Mouse (Mus musculus): ENCODE results near the gene Lenep. TPM values are rescaled to one million over a fixed set of nuclear protein-coding genes. Genes with fewer than 3 reads are reported as not detected.

Gene Lenep
- total RNA-seq, 2 experiments from 2014 or later: 4.2 to 5.3 TPM

DNA sequence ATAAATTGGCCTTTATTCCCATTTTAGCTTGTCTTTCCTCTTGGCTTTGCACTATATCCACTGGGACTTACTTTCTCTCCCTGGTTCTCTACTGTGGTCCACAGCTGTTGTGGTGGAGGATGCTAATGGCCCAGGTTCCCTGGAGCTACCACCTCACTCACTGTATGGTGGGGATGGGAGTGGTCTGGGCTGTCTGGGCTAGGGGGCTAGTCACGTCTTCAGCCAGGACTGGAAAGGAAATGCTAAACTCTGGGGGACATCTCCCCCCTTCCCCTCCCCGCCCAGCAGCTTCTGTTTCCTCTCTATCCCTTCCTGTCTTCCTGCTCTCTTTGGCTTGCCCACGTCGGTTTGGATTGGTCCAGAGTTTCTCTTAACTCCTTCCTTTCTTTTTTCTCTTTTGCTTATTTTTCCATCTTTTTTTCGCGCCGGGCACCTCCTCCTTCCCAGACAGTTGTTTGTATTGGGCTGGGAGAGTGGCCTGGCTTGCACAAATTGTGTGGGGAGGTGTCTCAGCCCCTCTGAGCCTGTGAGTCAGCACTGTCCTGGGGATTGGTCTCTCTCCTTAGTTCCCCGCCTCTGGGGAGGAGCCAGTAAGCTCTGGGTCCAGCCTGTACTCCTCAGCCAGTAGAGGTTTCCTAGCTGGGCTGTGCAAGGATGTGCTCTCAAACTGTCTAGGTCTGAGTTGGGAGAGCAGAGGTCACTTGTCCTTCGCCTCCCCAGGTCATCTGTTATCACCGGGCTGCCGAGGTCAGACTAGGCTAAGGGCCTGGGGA lies 18.6 kb upstream of the Lenep start:
- peak; percentile 63 to 70 for DNase-seq (ENCODE audit: low spot score in 2 of 2)
- intact Hi-C loops (cut with DNase I): no loop called here

DNA sequence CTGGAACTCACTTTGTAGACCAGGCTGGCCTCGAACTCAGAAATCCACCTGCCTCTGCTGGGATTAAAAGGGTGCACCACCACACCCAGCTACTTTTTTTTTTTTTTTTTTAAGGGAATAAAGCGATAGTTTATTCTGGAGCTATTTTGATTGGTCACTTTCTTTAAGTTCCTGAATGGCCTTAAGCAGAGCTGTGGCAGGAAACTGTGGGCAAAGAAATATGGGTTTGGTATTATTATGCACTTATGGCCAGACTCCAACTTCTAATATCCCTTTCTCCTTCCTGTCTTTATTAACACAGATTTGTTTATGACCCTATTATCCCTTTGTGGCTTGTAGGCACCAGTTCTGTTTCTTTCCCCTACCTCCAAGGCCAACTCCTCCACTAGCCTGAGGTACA lies 17.8 kb upstream of the Lenep start:
- intact Hi-C loops (cut with DNase I): no loop called here
- DNase-seq (ENCODE audit: low spot score in 2 of 2): no peak

DNA sequence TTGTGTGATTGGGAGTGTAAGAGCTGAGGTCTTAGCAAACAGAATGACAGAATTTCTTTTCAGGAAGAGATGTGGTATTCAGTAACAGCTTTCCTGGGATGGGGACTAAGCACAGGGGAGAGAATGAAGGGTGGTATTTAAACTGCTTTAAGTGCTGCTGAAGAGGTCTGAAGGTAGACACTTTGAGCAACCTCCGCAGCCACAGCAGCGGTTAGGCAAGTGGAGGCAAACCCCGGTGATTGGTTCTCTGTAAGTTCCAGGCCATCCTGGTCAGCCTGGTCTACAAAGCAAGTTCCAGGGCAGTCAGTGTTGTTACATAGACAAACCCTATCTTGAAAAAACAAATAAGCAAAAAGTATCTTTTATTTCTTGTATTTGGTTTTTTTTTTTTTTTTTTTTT lies 17.4 kb upstream of the Lenep start:
- DNase-seq (ENCODE audit: low spot score in 2 of 2): no peak
- intact Hi-C loops (cut with DNase I): no loop called here

DNA sequence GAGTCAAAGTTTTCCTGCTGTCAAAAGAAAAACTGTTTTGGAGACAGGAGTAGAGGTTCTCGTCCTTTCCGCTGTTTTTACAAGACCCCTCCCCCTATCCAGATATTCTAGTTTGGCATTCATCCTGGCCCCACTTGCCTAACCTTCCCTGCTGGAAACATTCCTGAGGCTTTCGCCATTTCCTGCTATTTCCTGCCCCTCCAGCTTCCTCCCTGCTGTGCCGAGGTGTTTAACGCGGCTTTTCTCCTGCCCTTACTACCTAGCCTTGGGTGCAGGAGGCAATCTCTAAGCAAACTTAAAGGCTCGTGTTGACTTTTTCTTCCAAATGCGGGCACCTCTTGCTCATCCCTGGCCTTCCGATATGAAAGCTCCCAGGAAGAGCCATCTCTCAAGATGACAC lies 17.0 kb upstream of the Lenep start:
- intact Hi-C loops (cut with DNase I): no loop called here
- no peak for DNase-seq (ENCODE audit: low spot score in 2 of 2)

DNA sequence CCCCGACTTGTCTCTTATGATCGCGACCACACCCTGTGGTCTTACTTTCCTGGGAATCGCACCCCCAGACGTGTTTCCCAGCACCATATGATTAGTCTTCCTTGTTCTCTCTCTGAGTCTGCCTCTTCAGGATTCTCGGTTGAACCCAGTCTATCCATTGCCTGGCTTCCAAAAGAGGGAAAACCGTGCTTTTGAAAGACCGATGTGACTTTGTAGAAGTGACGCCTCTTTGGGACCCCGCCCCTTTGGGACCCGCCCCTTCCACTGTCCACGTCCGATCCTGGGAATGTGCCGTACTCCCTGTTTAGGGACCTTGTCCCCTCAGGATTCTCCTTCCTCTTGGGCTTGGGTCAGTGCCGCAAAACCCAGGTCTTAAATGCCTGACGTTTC lies 16.3 kb upstream of the Lenep start:
- intact Hi-C loops (cut with DNase I): no loop called here
- no peak for DNase-seq (ENCODE audit: low spot score in 2 of 2)

DNA sequence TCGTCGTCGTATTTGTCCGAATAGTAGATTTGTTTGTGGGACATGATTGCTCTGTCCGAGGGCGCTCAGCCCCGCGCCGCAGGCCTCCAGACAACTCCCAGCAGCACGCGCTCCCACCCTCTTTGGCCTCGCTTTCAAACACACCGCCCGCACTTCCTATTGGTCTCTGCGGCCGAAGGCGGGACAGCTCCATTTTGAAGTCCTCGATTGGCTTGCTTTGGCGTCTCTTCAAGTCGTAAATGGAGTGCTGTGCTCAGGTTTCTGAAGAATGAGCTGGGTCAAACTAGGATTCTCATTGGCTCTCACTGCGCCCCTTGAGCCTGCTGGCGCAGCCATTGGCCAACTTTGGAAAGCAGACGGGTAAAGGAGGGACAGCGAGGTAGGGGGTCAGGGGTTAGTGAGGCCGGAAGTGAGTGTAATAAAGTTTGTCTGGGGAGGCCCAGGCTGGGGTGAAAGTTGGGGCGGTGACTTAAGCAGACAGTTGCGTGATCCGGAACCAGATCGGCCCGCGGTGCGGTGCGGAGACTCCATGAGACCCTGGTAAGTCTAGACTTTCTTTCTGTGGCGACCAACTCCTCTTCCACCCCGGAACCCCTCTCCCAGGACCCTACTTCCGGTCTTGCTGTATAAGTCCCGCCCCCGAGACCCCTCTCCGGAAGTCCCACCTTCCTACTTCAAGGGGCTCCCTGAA lies 15.7 kb upstream of the Lenep start, which contains the start of the genes Cks1b and Shc1:
Cks1b (minus strand) TSS at position 214 of the 691 bp plus-strand sequence.
Shc1 (plus strand) TSS at position 274 of the 691 bp plus-strand sequence.
- peak; percentile 90 to 93 for DNase-seq (ENCODE audit: low spot score in 2 of 2)
- intact Hi-C loops (cut with DNase I): no loop called here

DNA sequence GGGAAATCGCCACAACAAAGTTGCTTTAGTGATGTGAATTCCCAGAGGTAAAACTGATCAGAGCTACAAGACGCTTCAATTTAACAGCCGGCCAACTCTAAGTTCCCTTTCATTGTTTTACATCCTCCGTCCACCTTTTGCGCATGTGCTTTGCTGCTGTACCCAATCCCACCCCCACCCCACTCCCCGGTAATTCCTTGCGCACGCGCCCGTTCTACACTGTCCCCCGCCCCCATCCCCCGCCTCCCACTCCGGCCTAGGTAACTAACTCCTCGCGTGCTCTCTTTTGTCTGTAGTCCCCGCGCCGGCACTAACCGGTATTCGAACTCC lies 15.2 kb upstream of the Lenep start:
- intact Hi-C loops (cut with DNase I): no loop called here
- no peak for DNase-seq (ENCODE audit: low spot score in 2 of 2)

DNA sequence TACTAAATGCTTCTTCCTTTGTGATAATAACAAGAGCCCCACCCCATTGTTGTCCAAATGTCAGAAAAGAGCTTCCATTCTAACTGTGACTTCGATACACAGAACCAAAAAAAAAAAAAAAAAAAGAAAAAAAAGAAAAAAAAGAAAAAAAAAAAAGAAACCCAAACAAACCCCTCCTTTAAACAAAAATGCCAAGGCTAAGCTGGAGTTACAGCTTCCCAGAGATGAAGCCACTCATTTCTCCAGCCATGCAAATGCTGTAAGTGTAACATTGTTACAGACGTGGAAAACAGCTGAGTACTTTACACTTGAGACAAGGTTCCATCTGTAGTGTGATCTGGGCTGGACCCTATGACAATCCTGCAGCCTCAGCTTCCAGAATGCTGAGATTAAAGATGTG lies 14.5 kb upstream of the Lenep start:
- DNase-seq (ENCODE audit: low spot score in 2 of 2): no peak
- intact Hi-C loops (cut with DNase I): no loop called here

DNA sequence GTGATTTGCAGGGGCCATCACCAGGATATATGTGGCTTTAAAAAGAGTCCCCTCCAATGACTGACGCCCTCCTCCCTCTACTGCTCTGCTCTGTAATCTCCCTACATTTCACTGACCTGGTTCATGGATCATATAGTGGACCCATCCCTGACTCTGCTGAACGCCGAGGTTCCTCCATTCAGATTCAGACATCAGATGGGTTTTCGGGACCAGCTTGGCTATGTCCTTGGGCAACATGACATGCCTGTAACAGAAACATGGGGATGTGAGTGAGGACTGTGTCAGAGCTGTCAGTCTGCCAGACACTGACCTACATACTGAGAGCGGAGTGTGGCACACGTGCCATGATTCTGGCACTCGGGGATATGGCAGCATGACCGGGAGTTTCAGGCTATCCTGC lies 13.6 kb upstream of the Lenep start:
- intact Hi-C loops (cut with DNase I): no loop called here
- no peak for DNase-seq (ENCODE audit: low spot score in 2 of 2)

DNA sequence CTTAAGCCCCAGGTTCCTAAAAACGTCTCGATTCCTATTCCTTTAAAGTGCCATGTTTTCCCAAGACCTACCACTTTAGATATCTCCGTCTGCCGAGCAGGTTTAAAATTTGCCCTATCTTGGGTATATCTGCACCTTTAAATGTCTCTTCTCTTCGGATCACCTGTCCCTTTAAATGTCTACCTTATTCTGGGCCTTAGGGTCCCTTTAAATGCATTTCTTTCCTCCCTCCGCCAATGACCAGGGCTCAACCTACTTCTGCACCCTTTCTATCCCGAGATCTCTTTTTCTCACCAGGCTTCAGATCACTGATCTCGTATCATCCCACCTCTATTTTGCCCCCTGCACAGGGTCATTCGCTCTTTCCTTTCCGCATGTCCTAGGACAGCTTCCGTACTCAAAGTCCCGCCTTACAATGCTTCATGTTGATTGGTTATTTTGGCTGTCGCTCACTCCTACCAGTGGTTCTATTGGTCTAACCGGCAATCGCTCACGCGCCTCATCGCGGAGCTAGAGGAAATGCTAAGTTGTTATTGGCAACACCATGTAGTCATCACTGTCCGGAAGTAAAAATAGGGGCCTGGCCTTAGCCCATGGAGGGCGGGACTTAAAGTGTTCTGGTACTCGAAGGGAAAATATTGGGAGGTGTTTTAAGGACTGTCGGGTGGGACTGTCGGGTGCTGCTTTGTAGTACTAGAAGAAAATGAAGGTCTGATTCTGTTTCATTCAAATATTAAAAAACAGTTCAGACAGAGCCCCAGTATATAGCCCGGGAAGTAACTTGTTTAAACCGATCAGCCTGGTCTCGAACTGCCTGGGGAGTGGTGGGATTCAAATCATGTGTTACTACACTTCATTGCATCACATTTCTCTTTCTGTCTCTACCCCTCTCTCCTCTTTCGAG lies 9.1 kb upstream of the Lenep start, which contains the start of gene Flad1:
Flad1 (minus strand) TSS at position 381 of the 904 bp plus-strand sequence.
- intact Hi-C loops (cut with DNase I): no loop called here
- peak; percentile 99 to 100 for DNase-seq (ENCODE audit: low spot score in 2 of 2)

DNA sequence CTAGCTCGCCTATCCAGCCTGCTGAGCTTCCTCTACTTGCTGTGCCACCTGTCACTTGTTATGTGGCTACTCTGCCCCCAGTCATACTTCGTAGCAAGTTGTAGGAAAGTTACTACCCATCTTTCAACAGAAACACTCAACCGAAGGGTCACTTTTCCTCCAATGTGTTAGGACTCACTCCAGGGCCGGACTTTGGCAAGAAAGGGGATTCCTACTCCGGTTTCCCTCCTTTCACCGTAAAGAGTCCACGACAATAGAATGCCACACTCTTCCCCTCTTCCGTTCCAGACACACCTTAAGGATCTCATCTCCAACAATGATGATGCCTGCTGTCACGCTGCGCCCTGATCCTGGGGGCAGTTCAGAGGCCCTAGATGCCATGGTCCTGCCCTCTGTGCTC lies 8.3 kb upstream of the Lenep start:
- intact Hi-C loops (cut with DNase I): no loop called here
- no peak for DNase-seq (ENCODE audit: low spot score in 2 of 2)

DNA sequence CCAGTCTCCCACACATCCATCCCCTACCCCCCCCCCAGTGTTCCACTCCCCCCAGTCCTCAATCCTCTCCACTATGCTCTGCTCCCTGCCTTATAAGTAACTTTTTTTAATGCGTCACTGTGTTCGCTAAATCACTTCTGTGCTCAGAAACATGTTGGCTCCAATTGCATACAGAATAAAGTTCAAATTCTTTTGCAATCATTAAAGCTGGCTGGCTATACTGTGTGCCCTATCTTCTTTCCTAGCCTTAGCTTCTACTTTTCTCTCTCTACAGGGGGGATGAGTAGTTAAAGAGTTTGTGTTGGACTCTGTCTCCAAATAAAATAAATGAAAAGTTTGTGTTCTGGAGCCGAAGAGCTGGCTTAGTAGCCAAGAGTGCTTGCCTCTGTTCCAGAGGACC lies 7.1 kb upstream of the Lenep start:
- intact Hi-C loops (cut with DNase I): no loop called here
- DNase-seq (ENCODE audit: low spot score in 2 of 2): no peak

DNA sequence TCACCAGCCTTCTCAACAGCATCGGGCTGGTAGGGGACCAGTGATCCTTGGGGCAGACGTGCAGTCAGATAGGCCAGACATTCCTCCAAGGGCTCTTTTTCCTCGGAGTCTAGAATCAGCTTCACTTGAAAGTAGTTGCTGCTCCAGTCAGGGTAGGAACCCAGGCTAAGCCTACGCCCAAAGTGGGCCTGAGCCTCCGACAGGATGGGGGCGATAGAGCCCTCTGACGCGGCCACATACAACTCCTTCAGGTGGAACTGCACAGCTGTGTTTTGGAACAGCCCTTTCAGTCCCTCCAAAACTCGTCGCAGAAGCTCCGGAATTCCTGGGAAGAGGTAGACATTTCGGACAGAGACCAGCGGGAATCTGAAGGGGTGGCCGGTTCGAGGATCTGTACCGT lies 5.9 kb upstream of the Lenep start:
- DNase-seq (ENCODE audit: low spot score in 2 of 2): no peak
- intact Hi-C loops (cut with DNase I): no loop called here

DNA sequence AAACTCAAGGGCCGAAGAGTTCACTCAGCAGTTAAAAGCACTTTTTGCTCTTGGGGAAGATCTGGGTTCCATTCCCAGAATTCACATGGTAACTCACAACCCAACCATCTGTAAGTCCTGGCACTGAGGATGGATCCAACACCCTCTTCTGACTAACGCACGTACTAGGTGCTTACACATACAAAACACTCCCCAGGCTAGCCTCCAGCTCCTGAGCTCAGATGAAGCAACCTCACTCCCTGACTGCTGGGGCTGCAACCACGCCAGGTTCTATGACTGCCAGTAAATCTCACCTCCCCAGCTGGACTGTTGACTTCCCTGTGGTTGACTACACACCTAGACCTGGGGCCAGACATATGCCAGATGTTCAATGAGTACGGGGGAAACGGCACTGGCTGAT lies 4.3 kb upstream of the Lenep start:
- no peak for DNase-seq (ENCODE audit: low spot score in 2 of 2)
- intact Hi-C loops (cut with DNase I): no loop called here

DNA sequence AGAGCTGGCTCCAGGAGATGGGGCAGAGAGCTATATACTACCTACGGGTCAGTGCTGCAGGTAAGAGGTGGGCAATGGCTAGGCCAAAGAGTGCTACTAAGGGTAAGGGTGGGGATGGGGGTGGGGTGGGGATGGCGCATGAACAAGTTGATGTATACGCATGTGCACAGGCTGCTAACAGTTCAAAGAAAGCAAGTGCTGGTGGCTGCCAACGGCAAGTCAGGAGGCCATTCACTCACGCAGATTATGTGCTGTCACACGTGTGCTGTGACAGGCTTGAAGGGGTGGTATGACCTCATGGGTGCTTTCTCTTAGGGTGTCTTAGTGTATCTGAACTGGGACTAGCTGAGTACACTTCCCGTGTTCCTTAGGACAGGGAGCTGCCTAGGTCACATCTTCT lies 1.3 kb downstream of the Lenep start:
- intact Hi-C loops (cut with DNase I): no loop called here

DNA sequence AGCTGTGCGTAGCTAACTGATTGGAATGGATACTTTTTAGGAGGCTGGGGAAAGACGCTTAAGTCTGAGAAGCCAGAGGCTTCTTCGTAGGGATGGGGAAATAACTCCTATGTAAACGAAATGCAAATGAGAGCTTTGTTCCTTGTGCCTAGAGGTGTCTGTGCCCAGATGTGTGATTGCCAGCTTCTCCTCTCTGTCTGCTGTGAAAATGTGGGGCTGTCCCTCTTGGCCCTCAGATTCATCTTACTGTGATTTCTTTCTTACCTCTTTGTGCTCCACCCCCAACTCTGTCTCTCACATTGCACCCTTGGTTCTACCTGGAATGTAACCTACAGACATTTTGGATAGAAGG lies 6.0 kb downstream of the Lenep start:
- no peak for DNase-seq (ENCODE audit: low spot score in 2 of 2)
- intact Hi-C loops (cut with DNase I): no loop called here

More for the DNA sequence above, 1.3 kb downstream of the Lenep start:
- DNase-seq (ENCODE audit: low spot score in 2 of 2): no peak

DNA sequence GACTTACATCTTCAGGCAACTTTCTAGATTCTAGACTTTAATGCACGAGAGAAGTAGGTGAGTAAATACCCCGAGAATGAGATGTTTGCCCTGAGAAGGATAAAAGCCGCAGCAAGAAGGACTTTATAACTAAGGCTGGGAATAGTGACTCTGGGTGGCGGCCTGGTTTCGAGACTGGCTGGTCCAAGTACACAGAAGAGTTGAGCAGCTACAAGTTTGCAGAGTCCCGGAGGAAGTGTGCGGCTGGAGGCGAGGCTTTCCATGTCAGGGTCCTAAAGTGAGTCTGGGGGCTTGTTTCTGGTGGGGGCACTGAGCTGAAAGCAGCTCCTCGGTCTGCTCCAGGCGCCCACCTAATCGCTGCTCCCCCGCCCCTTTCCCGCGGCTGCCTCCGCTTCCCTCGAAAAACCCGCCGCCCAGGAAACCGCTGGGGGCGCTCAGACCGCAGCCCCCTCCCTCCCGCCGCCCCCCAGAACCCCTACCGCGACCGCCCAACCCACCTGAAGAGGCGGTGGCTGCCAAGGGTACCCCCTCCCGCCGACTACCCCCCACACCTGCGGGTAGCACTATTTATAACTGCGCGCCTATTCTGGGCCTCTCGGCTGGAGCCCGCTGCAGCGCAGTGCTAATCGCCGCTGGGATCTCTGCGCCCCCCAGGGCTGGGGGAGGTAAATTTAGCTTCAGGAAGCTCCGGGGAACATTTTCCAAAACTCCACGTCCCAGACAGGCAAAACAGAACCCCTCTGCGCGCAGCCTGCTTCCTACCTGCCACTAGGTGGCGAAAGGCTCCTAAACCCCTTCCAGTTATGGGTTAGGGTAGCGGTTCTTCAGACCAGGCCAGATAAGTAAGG lies 6.6 kb downstream of the Lenep start:
- DNase-seq (ENCODE audit: low spot score in 2 of 2): no peak
- intact Hi-C loops (cut with DNase I): no loop called here

DNA sequence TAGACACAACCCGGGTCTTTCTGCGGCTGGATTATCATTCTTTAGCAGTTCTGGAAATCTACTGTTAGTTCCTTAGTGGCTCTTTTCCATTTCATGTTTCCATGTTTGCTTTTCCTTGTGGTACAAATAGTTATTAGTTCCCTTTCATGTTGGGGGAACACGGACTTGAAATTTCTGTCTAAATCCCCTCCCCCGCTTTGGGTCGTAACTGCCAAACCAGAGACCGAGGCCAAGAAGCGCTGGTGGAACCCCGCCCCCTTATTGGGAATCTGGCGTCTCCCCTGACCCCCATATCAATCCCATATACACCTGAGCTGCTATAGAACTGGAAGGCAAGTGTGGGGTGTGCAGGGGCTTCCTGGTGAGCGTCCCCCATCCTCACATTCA lies 7.2 kb downstream of the Lenep start:
- DNase-seq (ENCODE audit: low spot score in 2 of 2): no peak
- intact Hi-C loops (cut with DNase I): no loop called here

DNA sequence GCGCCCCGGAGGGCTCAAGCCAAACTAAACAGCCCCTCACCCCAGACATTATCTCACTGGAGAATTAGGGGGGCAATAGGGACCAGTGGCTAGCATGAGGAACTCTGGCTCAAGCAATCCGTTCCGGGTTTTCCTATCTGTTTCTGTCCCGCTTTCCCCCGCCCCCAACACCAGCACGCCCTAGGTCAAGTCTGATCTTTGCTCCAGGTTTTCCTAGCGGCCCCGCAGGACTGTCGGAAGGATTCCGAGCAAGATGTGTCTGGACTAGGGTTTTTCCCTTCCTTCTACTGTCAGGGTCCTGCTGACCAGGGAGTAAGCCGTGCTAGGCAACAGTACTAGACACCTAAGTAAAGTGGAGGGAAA lies 7.7 kb downstream of the Lenep start:
- peak in 1 of 2 experiments; percentile 54 for DNase-seq (ENCODE audit: low spot score in 2 of 2)
- intact Hi-C loops (cut with DNase I): no loop called here

Data from left cerebral cortex, postnatal 36 days (tissue).